Mouse (Mus musculus) heart, postnatal 0 days (tissue): Measurements from ENCODE around the gene B3galnt1. TPM values are rescaled to one million over a fixed set of nuclear protein-coding genes. Genes with fewer than 3 reads are reported as not detected.

ENCODE experiments used
- ATAC-seq: fragments of 200-750 bp; cut with Nextera tagmentation; 2 replicates; pipeline ENCODE4 v1.8.0; 2017; ENCODE audit warnings: low read depth, moderate number of reproducible peaks, moderate library complexity; ENCODE audit not compliant: insufficient read depth
- DNase-seq: peaks from one replicate; pipeline ENCODE4 v3.0.0-alpha.2; 2016; ENCODE audit warnings: low spot score
- H3K27ac ChIP-seq: fragments of 300-500 bp; sonication (generic); 2 replicates; pipeline ENCODE4 v1.5.1; 2014; ENCODE audit warnings: low read depth, mild to moderate bottlenecking
- H3K27me3 ChIP-seq: fragments of 300-500 bp; sonication (generic); 2 replicates; pipeline ENCODE4 v1.6.1; 2014; ENCODE audit warnings: low read length, mixed read lengths; ENCODE audit not compliant: control insufficient read depth, insufficient read depth
- H3K36me3 ChIP-seq: fragments of 300-500 bp; sonication (generic); replicated peaks from 2 replicates; pipeline ENCODE4 v1.6.1; 2014; ENCODE audit warnings: low read length, mixed read lengths; ENCODE audit not compliant: control insufficient read depth, insufficient read depth
- H3K4me1 ChIP-seq: fragments of 300-500 bp; sonication (generic); 2 replicates; pipeline ENCODE4 v1.6.1; 2014; ENCODE audit warnings: antibody characterized with exemption; ENCODE audit not compliant: control insufficient read depth, insufficient read depth
- H3K4me2 ChIP-seq: fragments of 300-500 bp; sonication (generic); 2 replicates; pipeline ENCODE4 v1.6.1; 2014; ENCODE audit warnings: low read depth, mild to moderate bottlenecking, low read length, moderate library complexity
- H3K4me3 ChIP-seq: fragments of 300-500 bp; sonication (generic); 2 replicates; pipeline ENCODE4 v1.5.1; 2014; ENCODE audit warnings: low read depth, low read length
- H3K9ac ChIP-seq: fragments of 300-500 bp; sonication (generic); replicated peaks from 2 replicates; pipeline ENCODE4 v1.6.1; 2014; ENCODE audit warnings: low read depth, low read length, mixed read lengths
- H3K9me3 ChIP-seq: fragments of 300-500 bp; sonication (generic); replicated peaks from 2 replicates; pipeline ENCODE4 v1.6.1; 2016; ENCODE audit warnings: low read length; ENCODE audit not compliant: control insufficient read depth
- CTCF ChIP-seq: IDR thresholded peaks from 2 replicates; pipeline ENCODE4 v1.5.1; 2016; ENCODE audit warnings: antibody characterized with exemption, control low read depth, low read depth
- EP300 ChIP-seq: IDR thresholded peaks from 2 replicates; pipeline ENCODE4 v1.6.1; 2016; ENCODE audit warnings: antibody characterized with exemption, low read depth
- WGBS: fragments of 180-500 bp; shearing (Covaris S2); extraction: QIAGEN DNeasy Blood & Tissue Kit; methylation state at CpG from one replicate; pipeline ENCODE4 v1.1.7; 2014; 5-methylcytosine and 5-hydroxymethylcytosine counted together
- polyA plus RNA-seq: library from polyadenylated mRNA; unstranded; fragments of >200 nt; fragmentation: Nextera tagmentation; extraction: Ambion mirVana; gene quantifications from 2 replicates; pipeline ENCODE4 v1.2.1, GENCODE M21; 2015
- total RNA-seq: library from RNA; depleted of rRNA; stranded (reverse); fragments of >200 nt; gene quantifications from 2 replicates; pipeline ENCODE4 v1.2.3, GENCODE M21; 2014; ENCODE audit warnings: low replicate concordance

The B3galnt1 gene
- total and polyA plus RNA-seq, 2 experiments from 2014 or later: 4.0 to 6.4 TPM

DNA sequence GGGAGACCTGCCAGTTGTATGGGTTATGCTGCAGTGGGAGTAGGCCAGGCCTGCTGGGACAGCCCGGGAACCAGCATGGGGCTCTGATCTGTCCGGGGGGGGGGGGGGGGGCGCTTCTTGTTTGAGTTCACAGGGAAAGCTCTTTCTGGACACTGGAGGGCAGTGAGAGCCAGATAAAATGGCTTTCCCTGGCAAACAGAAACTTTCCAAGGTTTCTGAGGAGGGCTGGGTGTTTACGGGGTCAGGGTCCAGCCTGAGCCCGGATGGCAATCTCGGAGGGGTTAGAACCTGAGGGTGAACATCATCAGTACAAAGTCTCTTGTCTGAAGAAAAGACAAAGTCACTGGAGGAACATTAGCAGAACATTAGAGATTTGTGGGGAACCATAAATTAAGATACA, 35.4 kb downstream of the B3galnt1 start:
- DNase-seq (no peak), ATAC-seq (no peak)
- Histone ChIP-seq H3K9me3 (no peaks in the 10 kb centered on the region), H3K27me3 (no peaks in the 10 kb centered on the region), H3K36me3 (no peaks in the 10 kb centered on the region), H3K9ac (no peak overlapping the region), H3K4me3 (no peak overlapping the region), H3K27ac (no peak overlapping the region), H3K4me1 (peaks cover 10% of the 10 kb centered on the region), H3K4me2 (no peak overlapping the region)
- no peak for TF ChIP-seq CTCF
- no peak for TF ChIP-seq EP300
- WGBS: 91% methylated on average over 4 of the region's 6 CpGs

DNA sequence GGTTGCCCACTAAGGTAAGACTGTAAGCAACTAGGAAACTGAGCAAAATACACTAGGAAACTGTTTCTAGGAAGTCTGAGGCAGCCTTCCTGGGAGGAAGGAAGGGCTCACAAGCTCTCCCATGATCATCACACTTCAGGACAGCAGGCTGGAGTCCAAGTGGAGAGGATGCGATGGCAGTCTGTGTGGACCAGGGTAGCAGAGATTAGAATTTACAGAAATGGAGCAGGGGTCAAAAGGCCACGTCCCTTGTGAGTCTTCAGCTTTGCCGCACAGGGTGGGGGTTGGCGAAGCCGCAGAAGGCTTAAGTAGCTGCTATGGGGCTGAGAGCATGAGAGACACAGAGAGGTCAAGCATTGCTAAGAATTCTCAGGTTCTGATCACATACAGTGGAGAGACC, 37.1 kb downstream of the B3galnt1 start:
- DNase-seq (no peak), ATAC-seq (no peak)
- WGBS: 50% methylated on average over 5 of the region's 5 CpGs
- H3K4me1 ChIP-seq: peaks cover 14% of the 10 kb centered on the region
- no peak overlapping the region for H3K4me3 ChIP-seq
- TF ChIP-seq CTCF (no peak), EP300 (no peak)
- no peaks in the 10 kb centered on the region for H3K27me3 ChIP-seq
- no peaks in the 10 kb centered on the region for H3K9me3 ChIP-seq
- no peak overlapping the region for H3K9ac ChIP-seq
- no peaks in the 10 kb centered on the region for H3K36me3 ChIP-seq
- H3K27ac ChIP-seq: no peak overlapping the region
- no peak overlapping the region for H3K4me2 ChIP-seq

DNA sequence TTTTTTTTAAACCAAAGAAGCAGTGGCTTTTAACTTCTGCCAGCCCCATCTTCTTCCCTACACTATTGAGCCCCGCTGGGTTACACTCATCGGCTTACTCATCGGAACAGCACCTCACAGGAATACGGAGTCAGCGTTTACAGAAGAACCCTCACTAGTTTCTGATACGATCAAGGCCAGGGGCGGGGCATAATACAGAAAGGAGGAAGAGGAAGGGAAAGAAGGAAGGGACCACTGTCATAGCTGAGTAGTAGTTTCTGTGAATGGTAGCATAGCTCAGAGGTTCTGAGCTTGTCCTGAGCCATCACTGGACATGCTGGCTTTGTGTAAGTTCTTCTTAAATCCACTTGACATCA, 38.8 kb downstream of the B3galnt1 start:
- H3K36me3 ChIP-seq: no peaks in the 10 kb centered on the region
- 88% methylated on average over 7 of the region's 7 CpGs for WGBS
- no peak for DNase-seq
- H3K27ac ChIP-seq: no peak overlapping the region
- TF ChIP-seq EP300: no peak
- TF ChIP-seq CTCF: no peak
- H3K4me2 ChIP-seq: no peak overlapping the region
- no peak overlapping the region for H3K4me3 ChIP-seq
- no peaks in the 10 kb centered on the region for H3K27me3 ChIP-seq
- H3K9me3 ChIP-seq: no peaks in the 10 kb centered on the region
- peaks cover 14% of the 10 kb centered on the region for H3K4me1 ChIP-seq
- ATAC-seq: no peak
- H3K9ac ChIP-seq: no peak overlapping the region

DNA sequence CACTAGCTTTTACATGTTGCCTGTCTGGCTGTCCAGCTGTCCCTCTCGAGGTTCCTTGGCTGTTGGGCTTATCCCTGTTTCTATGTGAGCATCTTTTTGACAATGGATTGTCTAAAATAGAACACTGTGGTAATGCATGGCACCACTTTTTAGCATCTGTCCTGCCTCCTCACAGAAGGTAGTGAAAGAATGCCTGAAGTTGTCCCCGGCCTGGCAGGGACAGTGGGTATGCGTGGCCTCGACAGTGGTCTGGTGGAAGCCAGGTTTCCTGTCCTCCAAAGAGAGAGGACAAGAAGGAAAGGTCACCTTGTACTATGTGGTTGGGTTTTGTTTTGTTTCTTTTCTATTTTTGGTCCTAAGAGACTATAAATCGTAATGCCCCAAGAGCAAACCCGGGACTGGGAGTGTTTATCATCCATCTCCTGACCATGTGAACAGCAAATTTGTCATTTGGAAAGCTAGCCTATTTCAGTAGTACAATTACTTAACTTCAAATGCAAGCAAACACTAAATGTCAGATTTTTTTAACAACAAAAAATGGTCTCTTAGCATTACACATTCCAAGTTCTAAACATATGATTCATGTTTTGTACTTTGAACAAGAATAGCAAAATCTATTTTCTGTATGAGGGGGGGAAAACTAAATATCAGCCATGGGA, 39.3 kb downstream of the B3galnt1 start:
- TF ChIP-seq CTCF: no peak
- no peak for TF ChIP-seq EP300
- 50% methylated on average over 6 of the region's 6 CpGs for WGBS

DNA sequence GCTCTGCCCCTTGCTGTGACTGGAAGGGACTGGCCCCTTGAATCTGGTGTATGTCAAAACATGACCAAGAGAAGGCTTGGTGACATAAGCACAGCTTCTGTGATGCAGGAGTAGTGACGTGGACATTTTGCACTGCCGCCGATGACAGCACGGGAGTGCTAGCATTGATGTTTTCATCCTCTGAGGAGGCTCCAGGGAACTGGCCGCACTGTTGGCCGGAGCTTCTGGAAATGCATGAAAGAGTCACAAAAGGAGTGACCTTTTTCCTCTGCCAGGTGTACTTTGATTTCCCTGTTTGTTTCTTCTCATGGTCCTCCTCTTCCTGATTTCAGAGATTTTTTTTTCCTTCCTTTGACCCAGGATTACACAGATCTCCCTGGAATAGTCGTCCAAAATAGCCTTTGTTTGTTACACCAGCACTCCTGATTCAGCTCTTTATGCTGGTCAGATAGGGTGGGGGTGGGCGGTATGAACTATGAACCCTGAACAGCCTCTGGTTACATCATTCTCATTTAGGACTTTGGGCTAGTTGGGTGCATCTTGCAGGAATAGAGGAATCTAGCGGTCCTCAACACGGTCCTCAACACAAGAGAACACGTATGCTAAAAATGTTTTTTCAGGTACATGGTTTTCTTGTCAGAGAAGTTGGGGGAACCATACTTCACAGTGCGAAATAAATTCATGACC, 42.5 kb downstream of the B3galnt1 start:
- Histone ChIP-seq H3K27me3 (no peaks in the 10 kb centered on the region), H3K4me3 (no peak overlapping the region), H3K27ac (no peak overlapping the region), H3K4me2 (no peak overlapping the region), H3K9me3 (no peaks in the 10 kb centered on the region), H3K9ac (no peak overlapping the region), H3K4me1 (peaks cover 14% of the 10 kb centered on the region), H3K36me3 (no peaks in the 10 kb centered on the region)
- no peak for DNase-seq
- WGBS: 65% methylated on average over 12 of the region's 12 CpGs
- ATAC-seq: no peak
- no peak for TF ChIP-seq EP300
- TF ChIP-seq CTCF: no peak

More for the DNA sequence above, 39.3 kb downstream of the B3galnt1 start:
- H3K4me2 ChIP-seq: no peak overlapping the region
- H3K27ac ChIP-seq: no peak overlapping the region
- no peak for DNase-seq
- H3K27me3 ChIP-seq: no peaks in the 10 kb centered on the region
- H3K9me3 ChIP-seq: no peaks in the 10 kb centered on the region
- ATAC-seq: no peak
- H3K36me3 ChIP-seq: no peaks in the 10 kb centered on the region
- peaks cover 14% of the 10 kb centered on the region for H3K4me1 ChIP-seq
- H3K9ac ChIP-seq: no peak overlapping the region
- H3K4me3 ChIP-seq: no peak overlapping the region

DNA sequence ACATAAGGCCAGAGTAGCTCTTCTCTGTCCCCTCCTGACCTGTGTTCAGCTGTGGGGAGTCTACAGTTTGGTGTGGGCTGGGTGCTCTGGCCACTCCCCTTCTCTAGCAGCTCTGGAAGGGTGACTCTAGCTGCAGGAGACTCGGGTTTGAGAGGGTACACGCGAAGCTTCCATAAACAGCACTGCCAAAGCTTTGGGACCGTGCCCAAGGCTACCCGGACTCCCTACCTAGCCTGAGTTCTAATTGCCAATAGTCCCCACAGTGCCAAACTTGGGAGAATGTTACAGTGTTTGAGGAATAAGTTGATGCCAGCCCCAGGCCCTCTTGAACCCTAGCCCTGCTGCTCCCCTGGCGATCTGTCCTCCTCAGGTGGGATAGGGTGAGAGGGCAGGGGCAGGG, 43.2 kb downstream of the B3galnt1 start:
- DNase-seq (no peak), ATAC-seq (no peak)
- Histone ChIP-seq H3K4me2 (no peak overlapping the region), H3K27me3 (no peaks in the 10 kb centered on the region), H3K9ac (no peak overlapping the region), H3K4me3 (no peak overlapping the region), H3K4me1 (peaks cover 14% of the 10 kb centered on the region), H3K9me3 (no peaks in the 10 kb centered on the region), H3K27ac (no peak overlapping the region), H3K36me3 (no peaks in the 10 kb centered on the region)
- WGBS: 75% methylated on average over 6 of the region's 6 CpGs
- TF ChIP-seq CTCF (no peak), EP300 (no peak)
